In genomic region chr1:86492095-86493070, GRCm38 (mm10) we compare ENCODE assay signal across 8 mouse cellular contexts. TPM values are rescaled to one million over a fixed set of nuclear protein-coding genes. Genes with fewer than 3 reads are reported as not detected.
A peak's percentile ranks its signal among the peaks of the same experiment; 100 is the strongest.
DNase-seq lines count a peak whose midpoint lies in the region; ATAC-seq lines count a peak whose summit lies in the region.

No protein-coding gene starts in this region.

- H3K4me2 ChIP-seq in embryonic facial prominence, embryonic 12.5 days (replicated peaks), result no peak overlapping the region

- DNase-seq in heart, embryonic 10.5 days (ENCODE audit: low spot score), result no peak
- DNase-seq in heart, postnatal 25 days (ENCODE audit: low spot score), result no peak
- peak; percentile 32 for DNase-seq in induced T-regulatory cell, adult 2 months (ENCODE audit: low read depth)
- DNase-seq in lung, adult 18-20 months, result peak; percentile 64
- no peak for DNase-seq in left cerebral cortex, adult 8-10 months (ENCODE audit: low spot score in 2 of 2)
- DNase-seq in cerebellum, postnatal 36 days, result no peak

- peak overlapping the region; percentile 87 for H3K27ac ChIP-seq in heart, embryonic 10.5 days
- peak overlapping the region; percentile 54; the same call in 1 of the 2 replicates for H3K27ac ChIP-seq in embryonic facial prominence, embryonic 12.5 days

- no peaks in the 10 kb centered on the region for H3K9me3 ChIP-seq in heart, embryonic 10.5 days
- no peaks in the 10 kb centered on the region for H3K9me3 ChIP-seq in embryonic facial prominence, embryonic 12.5 days

- H3K9ac ChIP-seq in embryonic facial prominence, embryonic 12.5 days, result peak overlapping the region; percentile 27; the same call in 1 of the 2 replicates

- H3K4me1 ChIP-seq in heart, embryonic 10.5 days, result peaks cover 29% of the 10 kb centered on the region
- H3K4me1 ChIP-seq in embryonic facial prominence, embryonic 12.5 days, result peaks cover 10% of the 10 kb centered on the region

- H3K36me3 ChIP-seq in heart, embryonic 10.5 days, result no peaks in the 10 kb centered on the region
- H3K36me3 ChIP-seq in embryonic facial prominence, embryonic 12.5 days, result no peaks in the 10 kb centered on the region; the same call in 1 of the 2 replicates

- intact Hi-C loops in heart, postnatal 25 days (cut with DNase I), result no loop called here

- H3K4me3 ChIP-seq in heart, embryonic 10.5 days, result no peak overlapping the region
- H3K4me3 ChIP-seq in embryonic facial prominence, embryonic 12.5 days, result no peak overlapping the region

- ATAC-seq in embryonic facial prominence, embryonic 12.5 days (ENCODE audit: insufficient number of reproducible peaks, insufficient read depth, low FRiP score, low TSS enrichment), result no peak
- ATAC-seq in neutrophil, adult 5-6 weeks (ENCODE audit: extremely low read depth, insufficient number of reproducible peaks, low FRiP score, poor library complexity, severe bottlenecking), result peak; percentile 76

- H3K27me3 ChIP-seq in heart, embryonic 10.5 days (ENCODE audit: insufficient read depth, poor library complexity, severe bottlenecking), result no peaks in the 10 kb centered on the region
- no peaks in the 10 kb centered on the region for H3K27me3 ChIP-seq in embryonic facial prominence, embryonic 12.5 days

- WGBS in heart, embryonic 10.5 days, result 69% methylated on average over 9 of the region's 9 CpGs
- WGBS in embryonic facial prominence, embryonic 12.5 days, result 68% methylated on average over 9 of the region's 9 CpGs

RNA-seq across cellular contexts. Expression of gene Ptma, which starts 34.1 kb away (rescaled TPM):
- 1,013 and 1,650 TPM in 2 replicates for polyA plus RNA-seq in heart, embryonic 10.5 days (2016; fragmentation: Nextera tagmentation; extraction: Ambion mirVana)
- total RNA-seq in heart, postnatal 25 days (2021), result 100 to 1,000 TPM; 231 to 265 TPM
- polyA plus RNA-seq in embryonic facial prominence, embryonic 12.5 days (2016; fragmentation: Nextera tagmentation; extraction: Ambion mirVana), result 3,116 and 3,315 TPM in 2 replicates
- 1,253 and 1,399 TPM in 2 replicates for total RNA-seq in neutrophil, adult 5-6 weeks (2017)
- 100 to 1,000 TPM; 407 to 432 (median 416) TPM for total RNA-seq in left cerebral cortex, adult 8-10 months (2022)

Comparison
In these comparisons a context has a peak if more than half of its experiments do, and no peak if none do; other contexts are left out.
1. DNase-seq: peak in induced T-regulatory cell, adult 2 months (single experiment) and lung, adult 18-20 months (2 of 2); none in heart, embryonic 10.5 days (single experiment), heart, postnatal 25 days (single experiment), left cerebral cortex, adult 8-10 months (0 of 2) and cerebellum, postnatal 36 days (0 of 2).